8 mouse cellular contexts compared by ENCODE assay signal in genomic region chrX:36874178-36874696, GRCm38 (mm10). TPM values are rescaled to one million over a fixed set of nuclear protein-coding genes. Genes with fewer than 3 reads are reported as not detected.
DNase-seq lines count a peak whose midpoint lies in the region; ATAC-seq lines count a peak whose summit lies in the region.

No protein-coding gene starts in this region.

- no peaks in the 10 kb centered on the region for H3K27me3 ChIP-seq in intestine, embryonic 14.5 days (replicated peaks; ENCODE audit: control insufficient read depth, insufficient read depth, low read length)

- no peaks in the 10 kb centered on the region for H3K9me3 ChIP-seq in intestine, embryonic 14.5 days (ENCODE audit: control insufficient read depth, low read length)

- peak overlapping the region; percentile 56 for H3K4me3 ChIP-seq in intestine, embryonic 14.5 days (ENCODE audit: low read depth, low read length)

- peak overlapping the region; percentile 55 for H3K4me2 ChIP-seq in intestine, embryonic 14.5 days (ENCODE audit: low read length)

- H3K4me1 ChIP-seq in intestine, embryonic 14.5 days (replicated peaks; ENCODE audit: control insufficient read depth, insufficient read depth, low read length): no peaks in the 10 kb centered on the region; the same call in 1 of the 2 replicates

- intact Hi-C loops in left cerebral cortex, postnatal 10 days (cut with DNase I): no loop called here

- peak; percentile 96 for ATAC-seq in intestine, embryonic 14.5 days (replicated peaks; ENCODE audit: low FRiP score, low TSS enrichment, low read depth)
- peak; percentile 94 for ATAC-seq in megakaryocyte progenitor cell, adult 5-6 weeks (replicated peaks; ENCODE audit: poor library complexity)

- peak; percentile 82 to 84 for DNase-seq in adrenal gland, adult 18-20 months (ENCODE audit: low spot score in 2 of 2)
- peak; percentile 91 for DNase-seq in embryo, embryonic 11 days
- peak; percentile 84 for DNase-seq in gastrocnemius, postnatal 25 days
- peak; percentile 90 for DNase-seq in intestine, embryonic 14.5 days (ENCODE audit: low spot score)
- peak; percentile 73 to 93 for DNase-seq in left cerebral cortex, postnatal 10 days (ENCODE audit: extremely low spot score in 1 of 2, low spot score in 2 of 2)
- peak; percentile 86 to 89 for DNase-seq in right cerebral cortex, postnatal 10 days (ENCODE audit: low spot score in 2 of 2)
- peak; percentile 90 for DNase-seq in urinary bladder, postnatal 14 days (ENCODE audit: low spot score)

- peak overlapping the region; percentile 68 for H3K9ac ChIP-seq in intestine, embryonic 14.5 days (ENCODE audit: low read length)

- 0 out of 2 replicates have a peak, but pooled peaks cover 1% of the 10 kb centered on the region for H3K36me3 ChIP-seq in intestine, embryonic 14.5 days (ENCODE audit: control insufficient read depth, insufficient read depth, low read length)

- H3K27ac ChIP-seq in intestine, embryonic 14.5 days (ENCODE audit: low read depth): peak overlapping the region; percentile 43; the same call in 1 of the 2 replicates

- 19% methylated on average over 57 of the region's 57 CpGs for WGBS in intestine, embryonic 14.5 days

RNA-seq across cellular contexts. Expression of gene C330007P06Rik, which starts 0.3 kb away (rescaled TPM):
- total RNA-seq in adrenal gland, adult 18-20 months (2021): 10 to 100 TPM; 48.6 to 50.9 TPM
- total RNA-seq in gastrocnemius, postnatal 25 days (2021): 10 to 100 TPM; 10.9 to 11.2 TPM
- polyA plus RNA-seq in intestine, embryonic 14.5 days (2014; fragmentation: Nextera tagmentation; extraction: Ambion mirVana): 30.7 and 32.5 TPM in 2 replicates
- total RNA-seq in left cerebral cortex, postnatal 10 days (2021): 10 to 100 TPM; 30.2 to 32.3 TPM
- 29.1 and 31.2 TPM in 2 replicates for total RNA-seq in megakaryocyte progenitor cell, adult 5-6 weeks (2015)
- total RNA-seq in megakaryocyte progenitor cell, adult 5-6 weeks (2017): 63.5 and 75.6 TPM in 2 replicates

RNA-seq across cellular contexts. Expression of gene Ube2a, which starts 0.5 kb away (rescaled TPM):
- 10 to 100 TPM; 57.3 to 74.1 TPM for total RNA-seq in adrenal gland, adult 18-20 months (2021)
- 10 to 100 TPM; 35.5 to 42.7 TPM for total RNA-seq in gastrocnemius, postnatal 25 days (2021)
- polyA plus RNA-seq in intestine, embryonic 14.5 days (2014; fragmentation: Nextera tagmentation; extraction: Ambion mirVana): 114 and 117 TPM in 2 replicates
- total RNA-seq in left cerebral cortex, postnatal 10 days (2021): 10 to 100 TPM; 61.7 to 63.9 TPM
- 76.8 and 92.8 TPM in 2 replicates for total RNA-seq in megakaryocyte progenitor cell, adult 5-6 weeks (2015)
- total RNA-seq in megakaryocyte progenitor cell, adult 5-6 weeks (2017): 23.2 and 26.2 TPM in 2 replicates

RNA-seq across cellular contexts. Expression of gene Nkrf, which starts 28.5 kb away (rescaled TPM):
- 10 to 100 TPM; 11.8 to 13.4 TPM for total RNA-seq in adrenal gland, adult 18-20 months (2021)
- total RNA-seq in gastrocnemius, postnatal 25 days (2021): 1 to 10 TPM; 2.3 to 2.4 TPM
- 3.3 and 3.6 TPM in 2 replicates for polyA plus RNA-seq in intestine, embryonic 14.5 days (2014; fragmentation: Nextera tagmentation; extraction: Ambion mirVana)
- total RNA-seq in left cerebral cortex, postnatal 10 days (2021): 10 to 100 TPM; 30.8 to 31.0 TPM
- total RNA-seq in megakaryocyte progenitor cell, adult 5-6 weeks (2015): 27.8 and 31.2 TPM in 2 replicates
- total RNA-seq in megakaryocyte progenitor cell, adult 5-6 weeks (2017): 9.8 and 14.1 TPM in 2 replicates

Comparison
In these comparisons a context has a peak if more than half of its experiments do, and no peak if none do; other contexts are left out.
1. Peak in every context shown above with its lines: DNase-seq, ATAC-seq, H3K4me3 ChIP-seq and H3K27ac ChIP-seq.